ENCODE assay signal across 8 mouse cellular contexts in the genomic region with DNA sequence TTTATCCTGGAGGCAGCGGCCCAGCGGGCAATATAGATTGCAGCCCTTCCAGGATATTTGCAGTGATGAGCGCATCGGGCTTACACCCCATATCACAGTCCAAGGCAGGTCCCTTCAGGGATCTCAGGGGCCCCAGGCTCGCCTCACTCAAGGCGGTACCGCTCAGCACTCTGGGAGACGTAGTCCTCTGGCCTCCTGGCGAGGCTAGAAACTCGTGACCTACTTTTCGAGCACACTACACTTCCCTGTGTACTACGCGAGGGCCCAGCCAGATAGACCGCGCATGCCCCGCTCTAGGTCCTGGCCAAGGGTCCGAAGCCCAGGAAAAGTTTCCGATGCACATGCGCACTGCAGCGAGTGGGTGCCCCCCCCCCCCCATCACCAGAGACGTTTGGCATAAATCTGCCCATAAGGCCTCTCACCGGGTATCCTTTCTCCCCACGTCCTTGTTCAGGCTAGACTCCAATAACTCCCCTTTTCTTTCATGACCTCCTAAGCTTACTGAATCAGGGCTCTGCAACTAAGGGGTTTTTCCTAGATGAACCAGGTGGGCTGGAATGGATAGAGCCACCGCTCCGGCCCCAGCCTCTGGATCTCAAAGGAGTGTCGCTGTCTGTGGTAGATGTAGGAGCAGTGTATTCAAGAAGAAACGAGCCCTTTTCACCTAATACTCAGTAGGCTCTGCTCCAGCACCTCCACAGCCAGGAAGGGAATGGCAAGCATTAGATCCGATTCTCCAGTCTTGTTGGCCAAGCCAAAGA. TPM values are rescaled to one million over a fixed set of nuclear protein-coding genes. Genes with fewer than 3 reads are reported as not detected.
DNase-seq lines count a peak whose midpoint lies in the region; ATAC-seq and TF ChIP-seq lines count a peak whose summit lies in the region.

No protein-coding gene starts in this region.

- ATAC-seq in intestine, embryonic 15.5 days: peak; percentile 92
- ATAC-seq in midbrain, embryonic 12.5 days (ENCODE audit: low FRiP score, low read depth): peak; percentile 92

- peak overlapping the region; percentile 92 for H3K9ac ChIP-seq in intestine, embryonic 15.5 days
- H3K9ac ChIP-seq in midbrain, embryonic 12.5 days (replicated peaks): peak overlapping the region; percentile 86

- no peaks in the 10 kb centered on the region for H3K9me3 ChIP-seq in intestine, embryonic 15.5 days
- H3K9me3 ChIP-seq in limb, embryonic 10.5 days (replicated peaks): no peaks in the 10 kb centered on the region
- no peaks in the 10 kb centered on the region for H3K9me3 ChIP-seq in midbrain, embryonic 12.5 days

- TF ChIP-seq CTCF in small intestine, adult 2 months (IDR thresholded peaks at IDR 0.05; ENCODE audit: extremely low read depth, insufficient read length, insufficient replicate concordance, low read depth, low read length): no peak

- H3K27me3 ChIP-seq in intestine, embryonic 15.5 days (replicated peaks): no peaks in the 10 kb centered on the region
- no peaks in the 10 kb centered on the region for H3K27me3 ChIP-seq in limb, embryonic 10.5 days (ENCODE audit: low read depth, poor library complexity, severe bottlenecking)
- no peaks in the 10 kb centered on the region for H3K27me3 ChIP-seq in midbrain, embryonic 12.5 days
- H3K27me3 ChIP-seq in small intestine, adult 2 months (ENCODE audit: control insufficient read depth, insufficient read depth, low read length): no peaks in the 10 kb centered on the region

- under 1% methylated on average over 28 of the region's 28 CpGs for WGBS in intestine, embryonic 15.5 days
- under 1% methylated on average over 28 of the region's 28 CpGs for WGBS in limb, embryonic 10.5 days
- WGBS in midbrain, embryonic 12.5 days: 0% methylated on average over 28 of the region's 28 CpGs
- under 1% methylated on average over 28 of the region's 28 CpGs for WGBS in small intestine, adult 2 months

- peak overlapping the region; percentile 88 for H3K27ac ChIP-seq in intestine, embryonic 15.5 days
- H3K27ac ChIP-seq in limb, embryonic 10.5 days: peak overlapping the region; percentile 96
- H3K27ac ChIP-seq in midbrain, embryonic 12.5 days (replicated peaks): peak overlapping the region; percentile 85
- H3K27ac ChIP-seq in small intestine, adult 2 months (ENCODE audit: insufficient read depth, low read depth, low read length): peak overlapping the region; percentile 97

- no peak for TF ChIP-seq POLR2A in small intestine, adult 2 months (IDR thresholded peaks at IDR 0.05; ENCODE audit: low read depth, low read length)

- H3K4me3 ChIP-seq in intestine, embryonic 15.5 days (replicated peaks): peak overlapping the region; percentile 91
- peak overlapping the region; percentile 95 for H3K4me3 ChIP-seq in limb, embryonic 10.5 days
- peak overlapping the region; percentile 91 for H3K4me3 ChIP-seq in midbrain, embryonic 12.5 days
- peak overlapping the region; percentile 88 for H3K4me3 ChIP-seq in small intestine, adult 2 months (ENCODE audit: low read depth, low read length)

- peaks cover 16% of the 10 kb centered on the region; the same call in 1 of the 2 replicates for H3K4me1 ChIP-seq in intestine, embryonic 15.5 days (replicated peaks)
- peaks cover 38% of the 10 kb centered on the region for H3K4me1 ChIP-seq in limb, embryonic 10.5 days
- peaks cover 26% of the 10 kb centered on the region for H3K4me1 ChIP-seq in midbrain, embryonic 12.5 days
- H3K4me1 ChIP-seq in small intestine, adult 2 months (ENCODE audit: control insufficient read depth, insufficient read depth, insufficient read length, low read length): peaks cover 11% of the 10 kb centered on the region

- DNase-seq in urinary bladder, adult 18-20 months (ENCODE audit: low spot score in 2 of 2): peak; percentile 61 to 79
- DNase-seq in urinary bladder, postnatal 10 days (ENCODE audit: low spot score): no peak
- DNase-seq in embryo, embryonic 11.5 days (ENCODE audit: low read depth, low spot score): peak; percentile 83
- peak; percentile 77 to 85 for DNase-seq in gastrocnemius, postnatal 36 days
- DNase-seq in limb, embryonic 10.5 days (ENCODE audit: low spot score): peak; percentile 88

- H3K36me3 ChIP-seq in intestine, embryonic 15.5 days: peaks cover 19% of the 10 kb centered on the region
- peaks cover 40% of the 10 kb centered on the region for H3K36me3 ChIP-seq in limb, embryonic 10.5 days
- H3K36me3 ChIP-seq in midbrain, embryonic 12.5 days: peaks cover 22% of the 10 kb centered on the region
- H3K36me3 ChIP-seq in small intestine, adult 2 months (ENCODE audit: control insufficient read depth, insufficient read depth, low read length): peaks cover 26% of the 10 kb centered on the region

- H3K4me2 ChIP-seq in intestine, embryonic 15.5 days (replicated peaks): peak overlapping the region; percentile 86
- H3K4me2 ChIP-seq in midbrain, embryonic 12.5 days (replicated peaks): peak overlapping the region; percentile 96

- intact Hi-C loops in gastrocnemius, postnatal 36 days (cut with DNase I): no loop called here

RNA-seq across cellular contexts. Expression of gene Tob2, which starts 2.4 kb away (rescaled TPM):
- 100 to 1,000 TPM in 1 of 2 experiments, 10 to 100 TPM in 1; 90.3 to 144 TPM for total RNA-seq in gastrocnemius, postnatal 36 days (2021)
- polyA plus RNA-seq in intestine, embryonic 15.5 days (2015; fragmentation: Nextera tagmentation; extraction: Ambion mirVana): 25.9 and 26.0 TPM in 2 replicates
- polyA plus RNA-seq in limb, embryonic 10.5 days (2016; fragmentation: Nextera tagmentation; extraction: Ambion mirVana): 18.3 and 19.8 TPM in 2 replicates
- 20.9 and 22.2 TPM in 2 replicates for polyA plus RNA-seq in midbrain, embryonic 12.5 days (2016; fragmentation: Nextera tagmentation; extraction: Ambion mirVana)
- polyA plus RNA-seq in small intestine, adult 2 months (2012; rRNA removed): 14.7 and 33.2 TPM in 2 replicates

RNA-seq across cellular contexts. Expression of gene Phf5a, which starts 15.5 kb away (rescaled TPM):
- total RNA-seq in gastrocnemius, postnatal 36 days (2021): 10 to 100 TPM; 38.1 to 39.4 TPM
- 120 and 152 TPM in 2 replicates for polyA plus RNA-seq in intestine, embryonic 15.5 days (2015; fragmentation: Nextera tagmentation; extraction: Ambion mirVana)
- 256 and 300 TPM in 2 replicates for polyA plus RNA-seq in limb, embryonic 10.5 days (2016; fragmentation: Nextera tagmentation; extraction: Ambion mirVana)
- polyA plus RNA-seq in midbrain, embryonic 12.5 days (2016; fragmentation: Nextera tagmentation; extraction: Ambion mirVana): 129 and 133 TPM in 2 replicates
- polyA plus RNA-seq in small intestine, adult 2 months (2012; rRNA removed): 22.6 and 47.0 TPM in 2 replicates

RNA-seq across cellular contexts. Expression of gene Aco2, which starts 15.9 kb away (rescaled TPM):
- total RNA-seq in gastrocnemius, postnatal 36 days (2021): 1,000 to 10,000 TPM; 1,185 to 1,290 TPM
- 227 and 239 TPM in 2 replicates for polyA plus RNA-seq in intestine, embryonic 15.5 days (2015; fragmentation: Nextera tagmentation; extraction: Ambion mirVana)
- 170 and 172 TPM in 2 replicates for polyA plus RNA-seq in limb, embryonic 10.5 days (2016; fragmentation: Nextera tagmentation; extraction: Ambion mirVana)
- polyA plus RNA-seq in midbrain, embryonic 12.5 days (2016; fragmentation: Nextera tagmentation; extraction: Ambion mirVana): 170 and 177 TPM in 2 replicates
- polyA plus RNA-seq in small intestine, adult 2 months (2012; rRNA removed): 266 and 416 TPM in 2 replicates

RNA-seq across cellular contexts. Expression of gene Tef, which starts 54.0 kb away (rescaled TPM):
- 100 to 1,000 TPM; 167 to 181 TPM for total RNA-seq in gastrocnemius, postnatal 36 days (2021)
- polyA plus RNA-seq in intestine, embryonic 15.5 days (2015; fragmentation: Nextera tagmentation; extraction: Ambion mirVana): 15.9 and 17.7 TPM in 2 replicates
- 13.4 and 16.5 TPM in 2 replicates for polyA plus RNA-seq in limb, embryonic 10.5 days (2016; fragmentation: Nextera tagmentation; extraction: Ambion mirVana)
- 30.5 and 32.4 TPM in 2 replicates for polyA plus RNA-seq in midbrain, embryonic 12.5 days (2016; fragmentation: Nextera tagmentation; extraction: Ambion mirVana)
- polyA plus RNA-seq in small intestine, adult 2 months (2012; rRNA removed): 5.6 and 9.4 TPM in 2 replicates
